Mouse (Mus musculus) gonadal fat pad, adult 2 months (tissue): Measurements from ENCODE around the gene Nipsnap3a. TPM values are rescaled to one million over a fixed set of nuclear protein-coding genes. Genes with fewer than 3 reads are reported as not detected.

Source experiments
- DNase-seq: peaks from one replicate; pipeline ENCODE4 v3.0.0-alpha.2; 2012; ENCODE audit warnings: low read depth
- polyA plus RNA-seq: library from polyadenylated mRNA; depleted of rRNA; stranded (reverse); fragments of >200 nt; gene quantifications from 2 replicates; pipeline ENCODE4 v1.2.3, GENCODE M21; 2012; rRNA removed

The Nipsnap3a gene
- 0.41 TPM in 1 of 2 replicates, not detected in the other for polyA plus RNA-seq

DNA sequence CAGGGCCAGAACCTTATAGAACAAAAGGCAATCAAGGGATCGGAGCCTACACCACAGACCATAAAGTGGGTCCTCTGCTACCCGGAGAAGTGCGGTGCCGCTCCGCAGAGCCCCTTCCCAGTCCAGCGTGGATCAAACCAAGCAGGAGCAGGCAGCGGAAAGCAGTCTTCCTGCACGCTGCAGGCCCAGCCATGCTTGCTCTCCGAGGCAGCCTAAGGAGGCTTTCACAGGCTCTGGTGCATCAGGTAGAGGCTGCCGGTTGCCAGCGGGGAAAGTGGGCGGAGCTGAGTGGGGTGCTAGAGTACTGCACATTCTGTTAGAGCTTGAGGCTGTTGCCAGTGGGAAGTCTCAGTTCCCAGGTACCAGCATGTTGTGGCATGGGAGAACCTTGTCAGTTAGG lies at the start of gene Nipsnap3a:
Gene Nipsnap3a, plus strand, starts transcription at position 25 of the 400 bp plus-strand sequence.
- DNase-seq = no peak

- DNase-seq = no peak
Observed at GRCm38 (mm10) chr4:52946665-52947064, 42.4 kb upstream of the Nipsnap3a start.

GRCm38 (mm10) chr4:52949005-52949404 lies 40.1 kb upstream of the Nipsnap3a start:
- no peak for DNase-seq

DNA sequence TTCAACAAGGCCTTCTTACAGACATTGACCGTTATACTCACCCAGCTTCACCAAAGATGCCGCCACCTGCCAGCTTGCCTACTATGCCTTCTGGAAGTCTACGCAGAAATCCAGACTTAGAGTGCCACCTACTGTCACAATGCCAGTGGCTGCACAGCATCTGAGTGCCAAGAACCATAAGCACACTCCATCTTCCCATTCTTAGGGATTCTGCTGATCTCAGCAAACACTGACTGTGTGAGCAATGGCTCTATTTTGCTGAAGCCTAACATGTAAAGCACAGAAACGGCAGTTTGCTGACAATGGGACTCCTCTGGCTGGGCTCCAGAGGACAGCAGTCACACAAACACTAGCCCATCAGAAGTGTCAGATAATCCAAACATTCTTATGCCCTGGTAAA lies 30.4 kb upstream of the Nipsnap3a start:
- DNase-seq = no peak

GRCm38 (mm10) chr4:52964247-52964646 lies 24.8 kb upstream of the Nipsnap3a start, which contains the start of gene Olfr270:
Gene Olfr270 (plus strand): TSS chr4:52964547.
- no peak for DNase-seq

DNA sequence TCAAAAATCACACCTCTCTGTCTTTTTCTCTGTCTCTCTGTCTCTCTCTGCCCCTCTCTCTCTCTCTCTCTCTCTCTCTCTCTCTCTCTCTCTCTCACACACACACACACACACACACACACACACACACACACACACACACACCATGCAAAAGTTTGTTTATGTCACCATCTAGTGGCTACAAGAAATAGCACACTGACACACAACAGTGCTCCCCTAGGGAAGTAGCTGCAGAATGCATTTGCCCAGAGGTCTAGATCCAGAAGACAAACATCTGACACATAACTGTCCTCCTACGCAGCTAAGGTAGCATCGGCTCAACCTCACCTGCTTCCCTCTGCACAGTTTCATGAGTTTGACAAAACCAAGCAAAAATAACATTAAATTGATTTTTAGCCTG lies 3.9 kb upstream of the Nipsnap3a start:
- DNase-seq = no peak

DNA sequence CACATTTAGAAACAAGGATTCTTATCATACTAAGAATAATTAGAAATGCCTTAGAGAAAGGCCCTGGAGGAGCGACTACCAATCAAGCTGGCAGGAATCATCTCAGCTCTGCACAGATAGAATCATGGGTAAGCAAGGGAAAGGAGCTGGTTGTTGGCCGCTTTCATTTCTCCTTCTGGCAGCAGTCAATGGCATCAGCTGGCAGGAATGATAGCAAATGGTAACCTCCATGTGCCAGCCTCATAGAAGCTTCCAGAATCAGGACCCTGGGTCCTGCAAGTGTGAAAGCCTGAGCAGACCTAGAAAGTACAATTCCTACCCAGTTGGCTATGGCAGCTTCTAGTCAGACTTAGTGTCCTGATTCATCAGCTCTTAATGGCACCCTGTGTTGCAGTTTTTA lies 2.8 kb upstream of the Nipsnap3a start:
- DNase-seq = no peak

DNA sequence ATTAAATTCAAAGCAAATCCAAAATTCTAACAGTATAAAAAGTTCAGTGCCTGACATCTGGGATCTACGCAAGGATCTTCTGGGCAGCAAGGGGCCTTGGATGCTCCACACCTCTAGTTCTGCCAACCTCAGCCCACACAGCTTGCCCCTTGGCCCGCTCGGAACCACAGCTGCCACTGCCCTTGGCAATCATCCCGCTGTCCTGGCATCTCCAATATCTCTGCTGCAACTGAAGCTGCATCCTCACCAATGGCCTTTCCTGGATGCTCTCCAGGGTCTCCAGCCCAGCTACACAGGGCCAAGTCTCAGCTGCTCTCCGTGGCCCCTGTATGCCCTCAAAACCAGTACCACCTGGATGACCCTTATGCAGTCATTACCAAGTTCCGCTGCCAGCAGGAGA lies 10.4 kb downstream of the Nipsnap3a start:
- DNase-seq = no peak

- no peak for DNase-seq
Observed at GRCm38 (mm10) chr4:53000154-53000553, 11.1 kb downstream of the Nipsnap3a start.

DNA sequence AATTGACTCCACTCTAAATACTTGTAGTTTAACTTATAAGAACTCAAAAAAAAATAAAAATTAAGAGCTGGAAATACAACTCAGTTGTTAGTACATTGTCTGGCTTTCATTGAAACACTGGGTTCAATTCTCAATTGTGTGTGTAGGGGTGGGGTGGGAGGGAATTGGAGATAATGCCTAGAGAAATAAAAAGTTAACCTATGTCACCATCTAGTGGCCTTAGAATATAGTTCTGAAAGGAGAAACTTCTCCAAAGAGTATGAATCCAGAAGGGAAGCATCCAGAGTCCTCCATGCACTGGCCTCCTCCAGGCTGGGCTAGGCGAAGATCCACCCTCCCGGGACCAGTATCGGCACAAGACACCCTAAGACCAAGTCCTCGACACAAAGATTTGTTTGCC lies 20.1 kb downstream of the Nipsnap3a start:
- no peak for DNase-seq

DNA sequence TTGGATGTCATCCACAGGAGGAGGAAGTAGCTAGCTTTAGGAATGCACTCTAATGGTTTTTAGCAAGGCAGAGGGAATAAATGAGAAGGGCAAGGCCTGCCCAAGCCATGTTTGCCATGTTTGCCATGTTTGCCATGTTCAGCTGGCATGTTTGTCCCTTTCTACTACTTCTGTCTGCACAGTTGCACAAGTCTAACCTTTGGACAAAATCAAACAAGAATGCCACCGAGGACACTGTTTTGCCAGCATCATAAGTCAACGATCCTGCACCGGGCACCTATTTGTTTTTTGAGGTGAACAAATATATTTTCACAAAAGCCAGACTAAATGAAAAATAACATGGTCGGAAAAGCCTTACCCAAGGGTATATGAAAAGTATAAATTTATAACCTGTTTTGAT lies 20.8 kb downstream of the Nipsnap3a start:
- no peak for DNase-seq

DNA sequence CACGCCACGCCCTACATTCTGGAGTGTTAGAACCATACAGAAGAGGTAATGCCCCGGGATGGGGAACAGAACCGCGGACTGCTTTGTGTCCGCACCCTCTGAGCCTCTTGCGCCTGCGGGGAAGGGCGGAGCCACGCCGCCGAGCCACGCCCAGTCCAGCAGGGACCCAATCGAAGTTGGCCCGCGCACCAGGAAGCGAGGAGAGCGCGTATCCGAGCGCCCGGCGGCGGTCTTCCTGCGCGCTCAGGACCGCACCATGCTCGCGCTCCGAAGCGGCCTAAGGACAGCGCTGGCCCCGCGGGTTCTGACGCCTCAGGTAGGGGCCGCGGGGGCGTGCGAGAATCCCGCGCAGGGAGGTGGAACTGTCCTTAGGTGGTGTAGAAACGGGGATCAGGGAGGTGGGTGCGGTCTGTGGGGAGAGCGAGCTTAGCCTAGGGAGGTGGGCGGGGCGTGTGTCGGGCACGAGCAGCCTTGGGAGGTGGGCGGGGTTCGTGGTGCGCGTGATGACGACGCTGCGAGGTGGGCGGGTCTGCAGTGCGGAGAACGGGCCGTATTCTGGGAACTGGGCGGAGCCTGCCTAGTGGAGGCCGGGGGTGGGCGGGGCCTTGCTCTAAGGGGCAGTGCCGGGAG lies 22.8 kb downstream of the Nipsnap3a start, which contains the start of gene Nipsnap3b:
Gene Nipsnap3b, plus strand, starts transcription at position 149 of the 630 bp plus-strand sequence.
- DNase-seq = peak; percentile 27

DNA sequence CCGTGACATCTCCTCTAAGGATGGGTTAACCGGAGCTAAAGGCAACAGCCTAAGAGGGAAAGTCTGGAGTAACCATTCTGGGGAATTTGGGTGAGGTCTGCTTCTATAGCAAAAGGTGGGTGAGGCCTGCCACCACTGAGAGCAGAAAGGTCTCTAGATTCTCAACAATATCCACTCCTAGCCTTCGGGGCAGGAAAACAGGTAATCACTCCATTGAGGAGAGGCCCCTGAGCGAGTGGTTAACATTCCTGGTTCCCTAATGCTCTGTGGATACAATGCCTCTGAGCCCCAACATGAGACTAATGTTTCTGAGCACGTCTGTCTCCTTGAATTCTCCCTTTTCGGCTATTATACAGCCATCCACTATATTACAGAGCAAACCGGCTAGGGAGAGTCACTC lies 25.3 kb downstream of the Nipsnap3a start:
- no peak for DNase-seq

DNA sequence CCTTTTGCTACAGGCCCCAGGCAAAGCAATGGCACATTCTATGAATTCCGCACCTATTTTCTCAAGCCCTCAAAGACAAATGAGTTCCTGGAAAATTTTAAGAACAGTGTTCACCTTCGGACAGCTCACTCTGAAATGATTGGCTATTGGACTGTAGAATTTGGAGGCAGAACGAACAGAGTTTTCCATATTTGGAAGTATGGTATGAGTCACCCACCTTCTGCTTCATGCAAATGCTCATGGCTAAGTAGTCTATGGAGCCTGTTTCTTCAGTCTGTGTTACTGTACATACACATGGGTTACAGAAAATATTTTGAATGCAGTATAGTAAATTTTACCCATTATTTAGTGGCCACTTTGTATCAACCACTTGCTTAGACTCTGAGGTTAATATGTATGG lies 26.0 kb downstream of the Nipsnap3a start:
- no peak for DNase-seq

DNA sequence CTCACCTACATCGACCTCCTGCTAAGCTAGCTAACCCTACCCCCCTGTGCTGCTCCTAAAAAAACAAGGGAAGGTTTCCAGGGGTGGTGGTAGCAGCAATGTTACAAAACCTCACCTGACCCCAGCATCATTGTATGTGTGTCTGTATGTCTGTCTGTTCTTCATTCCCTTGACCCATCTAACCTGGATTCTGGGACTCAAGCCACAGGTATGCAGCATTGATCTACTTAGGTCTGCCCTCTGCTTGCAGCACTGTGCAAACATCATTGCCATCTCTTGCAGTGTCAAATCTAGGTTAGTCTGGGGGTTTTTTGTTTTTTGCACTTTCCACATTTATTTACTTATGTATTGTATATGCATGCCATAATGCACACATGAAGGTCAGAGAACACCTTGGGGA lies 29.3 kb downstream of the Nipsnap3a start:
- DNase-seq = no peak

- DNase-seq = no peak
Observed at GRCm38 (mm10) chr4:53023189-53023925, 34.3 kb downstream of the Nipsnap3a start.

DNA sequence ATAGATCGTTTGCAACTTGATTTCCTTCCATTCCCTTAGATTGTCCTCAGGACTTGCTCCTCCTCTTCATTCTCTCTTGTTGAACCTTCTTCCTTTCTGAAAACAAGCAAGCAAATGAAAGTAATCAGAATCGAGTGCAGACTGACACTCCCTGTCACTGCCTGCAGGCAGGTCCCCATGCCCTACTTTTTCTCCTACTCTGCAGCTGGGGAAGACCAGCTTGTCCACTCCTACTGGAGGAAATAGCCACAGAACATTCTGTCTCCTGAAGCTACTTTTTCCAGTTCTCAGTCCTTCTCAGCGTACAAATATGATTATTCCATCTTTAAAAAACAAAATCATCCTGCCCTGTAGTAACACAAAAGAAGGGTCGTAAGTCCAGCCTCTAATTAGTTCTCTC lies 35.3 kb downstream of the Nipsnap3a start:
- DNase-seq = no peak

GRCm38 (mm10) chr4:53027811-53028210 lies 38.7 kb downstream of the Nipsnap3a start:
- no peak for DNase-seq

DNA sequence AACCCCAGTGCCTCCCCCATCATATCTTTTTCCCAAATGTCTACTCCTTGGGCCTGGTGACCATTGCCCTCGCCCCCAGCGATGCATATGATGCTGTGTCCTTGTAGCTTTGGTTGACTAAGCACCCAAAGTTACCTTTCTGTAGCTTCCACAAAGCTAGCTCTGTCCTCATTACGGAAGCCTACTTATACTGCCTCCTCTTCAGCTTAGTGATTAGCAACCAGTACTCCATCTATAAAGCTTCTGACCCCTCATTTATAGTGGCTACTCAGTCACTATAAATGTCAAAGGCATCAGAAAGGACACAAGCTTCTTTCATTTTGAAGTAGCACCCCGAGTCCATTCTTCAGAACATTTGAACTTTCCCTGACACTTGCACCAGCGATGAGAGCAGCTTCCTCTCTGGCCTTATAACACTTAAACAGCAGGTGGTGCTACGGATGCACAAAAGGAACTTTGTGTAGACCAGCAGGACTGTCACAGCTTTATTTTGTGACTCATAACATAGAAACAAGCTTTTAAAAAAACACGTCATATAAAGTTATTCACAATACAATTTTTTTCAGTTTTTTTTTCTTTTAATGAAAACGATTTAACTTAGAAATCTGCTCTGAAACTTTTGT lies 41.4 kb downstream of the Nipsnap3a start:
- DNase-seq = no peak

GRCm38 (mm10) chr4:53043819-53044218 lies 54.7 kb downstream of the Nipsnap3a start:
- DNase-seq = no peak

- DNase-seq = no peak
Observed at GRCm38 (mm10) chr4:53045807-53046206, 56.7 kb downstream of the Nipsnap3a start.

DNA sequence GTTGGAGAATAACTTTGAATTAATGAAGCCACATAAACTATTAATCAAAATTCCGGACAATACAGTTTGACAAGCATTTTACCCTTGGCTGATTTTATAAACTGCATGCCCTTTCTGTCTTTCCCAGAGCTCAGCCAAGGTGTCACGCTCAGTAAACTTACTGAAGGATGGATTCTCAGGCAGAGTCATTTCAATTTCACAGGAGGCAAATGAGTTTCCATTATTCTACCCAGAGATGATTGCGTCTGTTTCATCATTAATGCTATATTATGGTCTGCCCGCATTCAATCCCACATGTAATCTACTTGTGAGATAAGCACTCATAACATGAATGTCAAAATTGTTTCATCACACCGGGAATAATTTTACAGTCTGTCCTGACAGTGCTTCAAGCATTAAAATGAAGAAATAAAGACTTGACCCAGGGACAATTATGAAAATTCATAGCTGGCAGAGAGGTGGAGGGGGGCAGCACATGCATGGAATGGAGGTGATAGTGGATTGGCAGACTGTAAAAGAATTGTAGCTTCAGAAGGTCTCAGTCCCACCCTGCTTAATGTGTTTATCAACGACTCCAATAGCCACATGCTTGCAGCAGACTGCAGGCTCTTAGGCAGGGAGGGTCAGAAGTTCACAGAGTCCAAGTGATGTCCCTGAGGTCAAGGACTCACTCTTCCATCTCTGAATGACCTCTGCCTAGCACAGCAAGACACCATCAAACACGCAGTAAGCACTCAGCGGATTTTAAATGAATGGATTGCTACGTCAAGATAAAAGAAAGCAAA lies 57.4 kb downstream of the Nipsnap3a start:
- no peak for DNase-seq
